Mouse (Mus musculus): ENCODE results near the gene Kcnmb2. TPM values are rescaled to one million over a fixed set of nuclear protein-coding genes. Genes with fewer than 3 reads are reported as not detected.

Gene Kcnmb2
- polyA plus RNA-seq, 1 experiment from 2014 or later, result 0.61 TPM

GRCm38 (mm10) chr3:31904156-31904555, 1.8 kb downstream of the Kcnmb2 start:
- H3K27ac ChIP-seq (replicated peaks in 1 of 2; ENCODE audit: control insufficient read depth in 1 of 2, insufficient read depth in 1 of 2, low read depth in 2 of 2, low read length in 2 of 2), result no peak overlapping the region
- WGBS, result 58% methylated on average over 5 of the region's 5 CpGs
- no peaks in the 10 kb centered on the region for H3K9me3 ChIP-seq (ENCODE audit: control insufficient read depth, low read length)
- no peaks in the 10 kb centered on the region for H3K36me3 ChIP-seq (ENCODE audit: control insufficient read depth, insufficient read depth, low read length)
- H3K9ac ChIP-seq (ENCODE audit: low read length), result no peak overlapping the region
- no peak for ATAC-seq (ENCODE audit: insufficient number of reproducible peaks, insufficient read depth, low FRiP score, low read depth)
- H3K4me3 ChIP-seq (ENCODE audit: control insufficient read depth in 1 of 2, insufficient read depth in 1 of 2, low read depth in 1 of 2, low read length in 2 of 2), result no peak overlapping the region
- H3K27me3 ChIP-seq (ENCODE audit: control insufficient read depth, insufficient read depth, low read length), result no peaks in the 10 kb centered on the region
- H3K4me2 ChIP-seq (ENCODE audit: low read length), result no peak overlapping the region
- H3K4me1 ChIP-seq (ENCODE audit: control insufficient read depth in 2 of 2, insufficient read depth in 2 of 2, low read length in 2 of 2), result peaks cover 8 to 9% of the 10 kb centered on the region in 2 experiments

GRCm38 (mm10) chr3:31911168-31911567, 8.9 kb downstream of the Kcnmb2 start:
- no peak overlapping the region for H3K9ac ChIP-seq (ENCODE audit: low read length)
- no peaks in the 10 kb centered on the region for H3K27me3 ChIP-seq (ENCODE audit: control insufficient read depth, insufficient read depth, low read length)
- 68% methylated on average over 5 of the region's 5 CpGs for WGBS

GRCm38 (mm10) chr3:31911690-31912089, 9.4 kb downstream of the Kcnmb2 start:
- Histone ChIP-seq H3K9ac (ENCODE audit: low read length) (no peak overlapping the region), H3K4me2 (ENCODE audit: low read length) (no peak overlapping the region), H3K27ac (replicated peaks in 1 of 2; ENCODE audit: control insufficient read depth in 1 of 2, insufficient read depth in 1 of 2, low read depth in 2 of 2, low read length in 2 of 2) (no peak overlapping the region), H3K4me3 (ENCODE audit: control insufficient read depth in 1 of 2, insufficient read depth in 1 of 2, low read depth in 1 of 2, low read length in 2 of 2) (no peak overlapping the region), H3K27me3 (ENCODE audit: control insufficient read depth, insufficient read depth, low read length) (no peaks in the 10 kb centered on the region), H3K9me3 (ENCODE audit: control insufficient read depth, low read length) (no peaks in the 10 kb centered on the region), H3K36me3 (ENCODE audit: control insufficient read depth, insufficient read depth, low read length) (no peaks in the 10 kb centered on the region), H3K4me1 (ENCODE audit: control insufficient read depth in 2 of 2, insufficient read depth in 2 of 2, low read length in 2 of 2) (no peaks in the 10 kb centered on the region)
- no peak for ATAC-seq (ENCODE audit: insufficient number of reproducible peaks, insufficient read depth, low FRiP score, low read depth)
- WGBS, result 30% methylated on average over 3 of the region's 3 CpGs

More at GRCm38 (mm10) chr3:31911168-31911567, 8.9 kb downstream of the Kcnmb2 start:
- no peak overlapping the region for H3K27ac ChIP-seq (replicated peaks in 1 of 2; ENCODE audit: control insufficient read depth in 1 of 2, insufficient read depth in 1 of 2, low read depth in 2 of 2, low read length in 2 of 2)
- no peak overlapping the region for H3K4me2 ChIP-seq (ENCODE audit: low read length)
- H3K9me3 ChIP-seq (ENCODE audit: control insufficient read depth, low read length), result no peaks in the 10 kb centered on the region
- ATAC-seq (ENCODE audit: insufficient number of reproducible peaks, insufficient read depth, low FRiP score, low read depth), result no peak
- H3K4me3 ChIP-seq (ENCODE audit: control insufficient read depth in 1 of 2, insufficient read depth in 1 of 2, low read depth in 1 of 2, low read length in 2 of 2), result no peak overlapping the region
- H3K4me1 ChIP-seq (ENCODE audit: control insufficient read depth in 2 of 2, insufficient read depth in 2 of 2, low read length in 2 of 2), result no peaks in the 10 kb centered on the region
- no peaks in the 10 kb centered on the region for H3K36me3 ChIP-seq (ENCODE audit: control insufficient read depth, insufficient read depth, low read length)

GRCm38 (mm10) chr3:31928544-31928943, 26.2 kb downstream of the Kcnmb2 start:
- no peak overlapping the region for H3K27ac ChIP-seq (replicated peaks in 1 of 2; ENCODE audit: control insufficient read depth in 1 of 2, insufficient read depth in 1 of 2, low read depth in 2 of 2, low read length in 2 of 2)
- 92% methylated on average over 1 of the region's 1 CpGs for WGBS
- ATAC-seq (ENCODE audit: insufficient number of reproducible peaks, insufficient read depth, low FRiP score, low read depth), result no peak

GRCm38 (mm10) chr3:31934704-31935103, 32.4 kb downstream of the Kcnmb2 start:
- H3K27ac ChIP-seq (replicated peaks in 1 of 2; ENCODE audit: control insufficient read depth in 1 of 2, insufficient read depth in 1 of 2, low read depth in 2 of 2, low read length in 2 of 2), result no peak overlapping the region
- H3K27me3 ChIP-seq (ENCODE audit: control insufficient read depth, insufficient read depth, low read length), result no peaks in the 10 kb centered on the region
- H3K36me3 ChIP-seq (ENCODE audit: control insufficient read depth, insufficient read depth, low read length), result no peaks in the 10 kb centered on the region
- 89% methylated on average over 1 of the region's 1 CpGs for WGBS
- no peak for ATAC-seq (ENCODE audit: insufficient number of reproducible peaks, insufficient read depth, low FRiP score, low read depth)
- no peak overlapping the region for H3K4me2 ChIP-seq (ENCODE audit: low read length)
- H3K4me1 ChIP-seq (ENCODE audit: control insufficient read depth in 2 of 2, insufficient read depth in 2 of 2, low read length in 2 of 2), result no peaks in the 10 kb centered on the region
- H3K9me3 ChIP-seq (ENCODE audit: control insufficient read depth, low read length), result no peaks in the 10 kb centered on the region
- no peak overlapping the region for H3K9ac ChIP-seq (ENCODE audit: low read length)
- H3K4me3 ChIP-seq (ENCODE audit: control insufficient read depth in 1 of 2, insufficient read depth in 1 of 2, low read depth in 1 of 2, low read length in 2 of 2), result no peak overlapping the region

More at GRCm38 (mm10) chr3:31928544-31928943, 26.2 kb downstream of the Kcnmb2 start:
- H3K27me3 ChIP-seq (ENCODE audit: control insufficient read depth, insufficient read depth, low read length), result no peaks in the 10 kb centered on the region
- no peak overlapping the region for H3K4me3 ChIP-seq (ENCODE audit: control insufficient read depth in 1 of 2, insufficient read depth in 1 of 2, low read depth in 1 of 2, low read length in 2 of 2)
- no peaks in the 10 kb centered on the region for H3K9me3 ChIP-seq (ENCODE audit: control insufficient read depth, low read length)
- no peak overlapping the region for H3K4me2 ChIP-seq (ENCODE audit: low read length)
- H3K4me1 ChIP-seq (ENCODE audit: control insufficient read depth in 2 of 2, insufficient read depth in 2 of 2, low read length in 2 of 2), result no peaks in the 10 kb centered on the region
- H3K36me3 ChIP-seq (ENCODE audit: control insufficient read depth, insufficient read depth, low read length), result no peaks in the 10 kb centered on the region
- H3K9ac ChIP-seq (ENCODE audit: low read length), result no peak overlapping the region

- 23% methylated on average over 6 of the region's 6 CpGs for WGBS
- no peak for ATAC-seq (ENCODE audit: insufficient number of reproducible peaks, insufficient read depth, low FRiP score, low read depth)
- Histone ChIP-seq H3K4me2 (ENCODE audit: low read length) (no peak overlapping the region), H3K27me3 (ENCODE audit: control insufficient read depth, insufficient read depth, low read length) (no peaks in the 10 kb centered on the region), H3K27ac (replicated peaks in 1 of 2; ENCODE audit: control insufficient read depth in 1 of 2, insufficient read depth in 1 of 2, low read depth in 2 of 2, low read length in 2 of 2) (no peak overlapping the region), H3K4me3 (ENCODE audit: control insufficient read depth in 1 of 2, insufficient read depth in 1 of 2, low read depth in 1 of 2, low read length in 2 of 2) (no peak overlapping the region), H3K4me1 (ENCODE audit: control insufficient read depth in 2 of 2, insufficient read depth in 2 of 2, low read length in 2 of 2) (no peaks in the 10 kb centered on the region), H3K36me3 (ENCODE audit: control insufficient read depth, insufficient read depth, low read length) (no peaks in the 10 kb centered on the region), H3K9me3 (ENCODE audit: control insufficient read depth, low read length) (no peaks in the 10 kb centered on the region), H3K9ac (ENCODE audit: low read length) (no peak overlapping the region)
Measured at GRCm38 (mm10) chr3:31941478-31941877, 39.2 kb downstream of the Kcnmb2 start.

- 61% methylated on average over 3 of the region's 3 CpGs for WGBS
- no peaks in the 10 kb centered on the region for H3K4me1 ChIP-seq (ENCODE audit: control insufficient read depth in 2 of 2, insufficient read depth in 2 of 2, low read length in 2 of 2)
- no peaks in the 10 kb centered on the region for H3K9me3 ChIP-seq (ENCODE audit: control insufficient read depth, low read length)
- no peak overlapping the region for H3K4me3 ChIP-seq (ENCODE audit: control insufficient read depth in 1 of 2, insufficient read depth in 1 of 2, low read depth in 1 of 2, low read length in 2 of 2)
- ATAC-seq (ENCODE audit: insufficient number of reproducible peaks, insufficient read depth, low FRiP score, low read depth), result no peak
- H3K4me2 ChIP-seq (ENCODE audit: low read length), result no peak overlapping the region
- H3K27me3 ChIP-seq (ENCODE audit: control insufficient read depth, insufficient read depth, low read length), result no peaks in the 10 kb centered on the region
- no peak overlapping the region for H3K9ac ChIP-seq (ENCODE audit: low read length)
- no peak overlapping the region for H3K27ac ChIP-seq (replicated peaks in 1 of 2; ENCODE audit: control insufficient read depth in 1 of 2, insufficient read depth in 1 of 2, low read depth in 2 of 2, low read length in 2 of 2)
- no peaks in the 10 kb centered on the region for H3K36me3 ChIP-seq (ENCODE audit: control insufficient read depth, insufficient read depth, low read length)
Measured at GRCm38 (mm10) chr3:31954213-31954612, 51.9 kb downstream of the Kcnmb2 start.

GRCm38 (mm10) chr3:31955004-31955403, 52.7 kb downstream of the Kcnmb2 start:
- WGBS, result 79% methylated on average over 2 of the region's 2 CpGs
- H3K36me3 ChIP-seq (ENCODE audit: control insufficient read depth, insufficient read depth, low read length), result no peaks in the 10 kb centered on the region
- H3K9ac ChIP-seq (ENCODE audit: low read length), result no peak overlapping the region
- no peaks in the 10 kb centered on the region for H3K9me3 ChIP-seq (ENCODE audit: control insufficient read depth, low read length)
- H3K4me1 ChIP-seq (ENCODE audit: control insufficient read depth in 2 of 2, insufficient read depth in 2 of 2, low read length in 2 of 2), result no peaks in the 10 kb centered on the region
- no peak overlapping the region for H3K4me2 ChIP-seq (ENCODE audit: low read length)
- H3K27me3 ChIP-seq (ENCODE audit: control insufficient read depth, insufficient read depth, low read length), result no peaks in the 10 kb centered on the region
- ATAC-seq (ENCODE audit: insufficient number of reproducible peaks, insufficient read depth, low FRiP score, low read depth), result no peak
- no peak overlapping the region for H3K4me3 ChIP-seq (ENCODE audit: control insufficient read depth in 1 of 2, insufficient read depth in 1 of 2, low read depth in 1 of 2, low read length in 2 of 2)
- no peak overlapping the region for H3K27ac ChIP-seq (replicated peaks in 1 of 2; ENCODE audit: control insufficient read depth in 1 of 2, insufficient read depth in 1 of 2, low read depth in 2 of 2, low read length in 2 of 2)
